Mouse (Mus musculus): ENCODE measurements at regions not wholly inside any gene's neighbourhood (a gene's known extent, or its start where the extent isn't known, plus 50 kb on each side); places are given as distances from the start of the nearest gene placed in this dataset.

DNA sequence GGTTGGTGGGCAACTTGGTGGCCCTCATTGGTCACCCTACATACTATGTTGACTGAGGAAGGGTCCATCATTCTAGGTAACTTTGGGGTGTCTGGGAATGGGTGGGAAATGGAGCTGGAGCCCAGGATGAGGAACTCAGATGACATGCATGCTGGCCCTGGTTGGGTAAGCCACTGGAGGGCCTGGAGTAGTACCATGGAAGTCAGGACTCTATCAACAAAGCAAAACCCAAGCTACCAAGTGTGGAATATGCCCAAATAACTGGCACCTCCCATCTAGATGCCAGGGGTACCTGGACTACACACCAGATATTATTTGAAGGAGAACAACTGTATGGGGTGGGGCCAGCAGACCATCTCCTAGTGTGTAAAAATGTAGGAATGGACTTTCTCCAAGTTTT, 55.7 kb upstream of the Plcl2 start:
- TF ChIP-seq POLR2A (IDR thresholded peaks at IDR 0.05; ENCODE audit: control insufficient read depth, extremely low read depth, insufficient read depth, low read length, poor library complexity) (no peak), CTCF (IDR thresholded peaks at IDR 0.05; ENCODE audit: borderline replicate concordance, control insufficient read depth, extremely low read depth, insufficient read depth, low read length, poor library complexity) (no peak)
